Mouse (Mus musculus) myocyte (in vitro differentiated cells): ENCODE measurements at regions not wholly inside any gene's neighbourhood (a gene's known extent, or its start where the extent isn't known, plus 50 kb on each side); places are given as distances from the start of the nearest gene placed in this dataset.

Experiments used
- CEBPB ChIP-seq: IDR thresholded peaks from 2 replicates; pipeline ENCODE4 v1.6.1; 2011; ENCODE audit warnings: mild to moderate bottlenecking, moderate library complexity; ENCODE audit not compliant: poor library complexity, insufficient read depth, severe bottlenecking
- E2F4 ChIP-seq: IDR thresholded peaks from one replicate; pipeline ENCODE4 v1.6.1; 2011; ENCODE audit warnings: mild to moderate bottlenecking, control low read depth, moderate library complexity; ENCODE audit not compliant: insufficient read depth
- MYOD1 ChIP-seq, 3 experiments: IDR thresholded peaks; one replicate each; pipeline ENCODE4 v1.6.1; 2011; ENCODE audit warnings: control low read depth in 2 of 3, low read depth in 2 of 3, mild to moderate bottlenecking in 2 of 3, moderate library complexity in 1 of 3; ENCODE audit not compliant: insufficient read length in 2 of 3, control insufficient read depth in 1 of 3
- POLR2A ChIP-seq: IDR thresholded peaks from one replicate; pipeline ENCODE4 v1.6.1; 2011; ENCODE audit warnings: low read depth, mild to moderate bottlenecking, control low read depth, moderate library complexity; ENCODE audit not compliant: insufficient read length
- USF1 ChIP-seq: IDR thresholded peaks from one replicate; pipeline ENCODE4 v1.6.1; 2011; ENCODE audit warnings: low read depth, mild to moderate bottlenecking, control low read depth, moderate library complexity

GRCm38 (mm10) chr13:97512521-97512920, 247.9 kb downstream of the Gm10260 start:
- TF ChIP-seq USF1: no peak
- no peak for TF ChIP-seq POLR2A
- no peak for TF ChIP-seq MYOD1 (IDR thresholded peaks at IDR 0.05; ENCODE audit: control insufficient read depth in 1 of 3, insufficient read length in 2 of 3, low read depth in 2 of 3)
- no peak for TF ChIP-seq E2F4
- no peak for TF ChIP-seq CEBPB
